Mouse (Mus musculus): ENCODE measurements around the gene Arg2. TPM values are rescaled to one million over a fixed set of nuclear protein-coding genes. Genes with fewer than 3 reads are reported as not detected.

The Arg2 gene
- 10 to 100 TPM; 31.9 to 33.6 TPM for total RNA-seq (2023)

GRCm38 (mm10) chr12:79130299-79131177 lies at the start of gene Arg2:
Gene Arg2, plus strand, starts transcription at chr12:79130777.

GRCm38 (mm10) chr12:79089182-79089812 lies 41.3 kb upstream of the Arg2 start, which contains the start of gene Pigh:
Gene Pigh, minus strand, starts transcription at chr12:79089651.

GRCm38 (mm10) chr12:79172019-79172941 lies 41.7 kb downstream of the Arg2 start, which contains the start of gene Vti1b:
Gene Vti1b, minus strand, starts transcription at chr12:79172667.

GRCm38 (mm10) chr12:79192193-79192592 lies 61.6 kb downstream of the Arg2 start, which contains the start of gene Rdh11:
Gene Rdh11, minus strand, starts transcription at chr12:79192293.

Other genes with a start within 250 kb of the Arg2 start
- under 1 TPM in 1 of 2 experiments, not detected in 1; 0.29 TPM for gene Plek2, start 223.8 kb upstream of the Arg2 start, total RNA-seq (2023)
- 10 to 100 TPM; 29.1 to 32.5 TPM for gene Tmem229b, start 123.2 kb upstream of the Arg2 start, total RNA-seq (2023)
- gene Plekhh1, start 101.6 kb upstream of the Arg2 start, total RNA-seq (2023), result under 1 TPM; 0.22 to 0.38 TPM
- gene Pigh, start 41.1 kb upstream of the Arg2 start, total RNA-seq (2023), result 1 to 10 TPM; 3.7 to 4.4 TPM
- 10 to 100 TPM; 65.8 to 70.2 TPM for gene Vti1b, start 41.9 kb downstream of the Arg2 start, total RNA-seq (2023)
- gene Rdh11, start 61.5 kb downstream of the Arg2 start, total RNA-seq (2023), result 10 to 100 TPM; 14.9 to 18.2 TPM
- gene Rdh12, start 78.1 kb downstream of the Arg2 start, total RNA-seq (2023), result 10 to 100 TPM; 37.2 to 55.1 TPM
- 10 to 100 TPM; 60.8 to 70.5 TPM for gene Zfyve26, start 165.5 kb downstream of the Arg2 start, total RNA-seq (2023)
- 1 to 10 TPM; 3.2 to 3.7 TPM for gene Rad51b, start 166.5 kb downstream of the Arg2 start, total RNA-seq (2023)

Measured in neutrophil, adult 59 days (primary cell).